Mouse (Mus musculus): Measurements from ENCODE around the gene Trim7.

GRCm38 (mm10) chr11:48815851-48816250 lies 10.1 kb upstream of the Trim7 start:
- TF ChIP-seq CTCF (IDR thresholded peaks at IDR 0.05) (no peak), POLR2A (IDR thresholded peaks at IDR 0.05; ENCODE audit: insufficient read depth, low read depth, low read length) (no peak), EP300 (IDR thresholded peaks at IDR 0.05; ENCODE audit: insufficient read depth, low read depth, low read length) (no peak)

Measured in heart, adult 2 months (tissue).